Mouse (Mus musculus) CH12.LX (cell line): ENCODE results near the gene Ccdc155. TPM values are rescaled to one million over a fixed set of nuclear protein-coding genes. Genes with fewer than 3 reads are reported as not detected.

Experiments
- DNase-seq: peaks from one replicate; pipeline ENCODE4 v3.0.0-alpha.2; 2013; ENCODE audit errors: extremely low read depth
- H3K27ac ChIP-seq: 2 replicates; pipeline ENCODE4 v1.5.1; 2012; ENCODE audit warnings: low read depth, mild to moderate bottlenecking, control low read depth, moderate library complexity; ENCODE audit not compliant: insufficient read depth
- H3K27me3 ChIP-seq: replicated peaks from 2 replicates; pipeline ENCODE3; 2012; ENCODE audit warnings: inconsistent platforms
- H3K36me3 ChIP-seq, 2 experiments: replicated peaks in 1 of 2; 2 replicates each; pipeline versions ENCODE3 to v1.6.1; 2012; ENCODE audit warnings: inconsistent platforms in 1 of 2, low read length in 1 of 2, mild to moderate bottlenecking in 1 of 2, mixed read lengths in 1 of 2, moderate library complexity in 1 of 2; ENCODE audit not compliant: control insufficient read depth in 1 of 2, insufficient read depth in 1 of 2
- H3K4me1 ChIP-seq, 2 experiments: 2 replicates each; pipeline ENCODE4 v1.6.1; 2012; ENCODE audit warnings: inconsistent platforms in 1 of 2, moderate library complexity in 1 of 2; ENCODE audit not compliant: insufficient read depth in 2 of 2, control insufficient read depth in 1 of 2
- H3K4me2 ChIP-seq: 2 replicates; pipeline ENCODE4 v1.6.1; 2012; ENCODE audit warnings: low read depth, mild to moderate bottlenecking, control low read depth; ENCODE audit not compliant: poor library complexity, insufficient read depth, severe bottlenecking
- H3K4me3 ChIP-seq, 3 experiments: fragments of 150-350 bp in 1 of 3; sonication (generic) in 1 of 3; replicated peaks in 1 of 3; 2 replicates each; pipeline versions ENCODE3 to v1.5.1; 2011 to 2012; ENCODE audit warnings: low read depth in 2 of 3, low read length in 2 of 3, mild to moderate bottlenecking in 2 of 3, moderate library complexity in 2 of 3, control low read depth in 1 of 3, improper control_type of control experiment in 1 of 3, inconsistent platforms in 1 of 3, mixed read lengths in 1 of 3; ENCODE audit not compliant: poor library complexity in 1 of 3
- H3K79me2 ChIP-seq: replicated peaks from 2 replicates; pipeline ENCODE4 v1.6.1; 2012; ENCODE audit warnings: mild to moderate bottlenecking, moderate library complexity; ENCODE audit not compliant: control insufficient read depth, poor library complexity, insufficient read depth, severe bottlenecking; ENCODE audit errors: extremely low read depth
- H3K9ac ChIP-seq: 2 replicates; pipeline ENCODE4 v1.6.1; 2012; ENCODE audit warnings: low read depth, mild to moderate bottlenecking, control low read depth, moderate library complexity; ENCODE audit not compliant: insufficient read depth
- H3K9me3 ChIP-seq: replicated peaks from 2 replicates; pipeline ENCODE3; 2012; ENCODE audit warnings: low read length, inconsistent platforms, mixed read lengths
- BHLHE40 ChIP-seq: IDR thresholded peaks from 2 replicates; pipeline ENCODE4 v1.6.1; 2011; ENCODE audit warnings: mild to moderate bottlenecking, low read depth, low read length, improper control_type of control experiment
- E2F4 ChIP-seq: IDR thresholded peaks from 2 replicates; pipeline ENCODE4 v1.6.1; 2011; ENCODE audit warnings: low read depth, low read length, improper control_type of control experiment; ENCODE audit not compliant: insufficient replicate concordance
- EP300 ChIP-seq: IDR thresholded peaks from 2 replicates; pipeline ENCODE4 v1.6.1; 2011; ENCODE audit warnings: low read length, improper control_type of control experiment
- ETS1 ChIP-seq: conservative IDR thresholded peaks from 2 replicates; pipeline ENCODE4 v1.6.1; 2012; ENCODE audit warnings: low read depth, mild to moderate bottlenecking, inconsistent platforms, low read length, improper control_type of control experiment, moderate library complexity
- GABPA ChIP-seq: IDR thresholded peaks from 2 replicates; pipeline ENCODE4 v1.6.1; 2012; ENCODE audit warnings: low read depth, low read length, improper control_type of control experiment, inconsistent platforms; ENCODE audit not compliant: insufficient replicate concordance
- HCFC1 ChIP-seq: IDR thresholded peaks from 2 replicates; pipeline ENCODE4 v1.6.1; 2012; ENCODE audit warnings: low read depth, mild to moderate bottlenecking, inconsistent platforms, low read length, improper control_type of control experiment
- JUND ChIP-seq: conservative IDR thresholded peaks from 2 replicates; pipeline ENCODE4 v1.6.1; 2011; ENCODE audit warnings: low read depth, low read length, improper control_type of control experiment
- MAX ChIP-seq: IDR thresholded peaks from 2 replicates; pipeline ENCODE4 v1.6.1; 2011; ENCODE audit warnings: low read length, improper control_type of control experiment
- MAZ ChIP-seq: IDR thresholded peaks from 2 replicates; pipeline ENCODE4 v1.6.1; 2012; ENCODE audit warnings: low read depth, mild to moderate bottlenecking, inconsistent platforms, low read length, improper control_type of control experiment, moderate library complexity
- MEF2A ChIP-seq: IDR thresholded peaks from 2 replicates; pipeline ENCODE4 v1.6.1; 2014; ENCODE audit warnings: low read depth, mild to moderate bottlenecking, inconsistent platforms, low read length, improper control_type of control experiment, borderline replicate concordance
- MXI1 ChIP-seq: IDR thresholded peaks from 2 replicates; pipeline ENCODE4 v1.6.1; 2011; ENCODE audit warnings: mild to moderate bottlenecking, low read depth, low read length, improper control_type of control experiment
- MYC ChIP-seq: IDR thresholded peaks from 2 replicates; pipeline ENCODE4 v1.6.1; 2011; ENCODE audit warnings: low read depth, mild to moderate bottlenecking, improper control_type of control experiment, low read length
- PAX5 ChIP-seq: IDR thresholded peaks from 2 replicates; pipeline ENCODE4 v1.6.1; 2012; ENCODE audit warnings: low read length, inconsistent platforms, mixed read lengths
- POLR2A ChIP-seq: IDR thresholded peaks from 2 replicates; pipeline ENCODE4 v1.6.1; 2011; ENCODE audit warnings: low read depth, mild to moderate bottlenecking, improper control_type of control experiment, low read length
- POLR2AphosphoS2 ChIP-seq: IDR thresholded peaks from 2 replicates; pipeline ENCODE4 v1.6.1; 2011; ENCODE audit warnings: low read depth, low read length, improper control_type of control experiment
- RAD21 ChIP-seq: IDR thresholded peaks from 2 replicates; pipeline ENCODE4 v1.6.1; 2011; ENCODE audit warnings: low read depth, mild to moderate bottlenecking, low read length, improper control_type of control experiment, moderate library complexity
- SIN3A ChIP-seq: IDR thresholded peaks from 2 replicates; pipeline ENCODE4 v1.6.1; 2012; ENCODE audit warnings: low read length, improper control_type of control experiment, inconsistent platforms
- SMC3 ChIP-seq: IDR thresholded peaks from 2 replicates; pipeline ENCODE4 v1.6.1; 2011; ENCODE audit warnings: low read depth, low read length, improper control_type of control experiment
- TBP ChIP-seq: conservative IDR thresholded peaks from 2 replicates; pipeline ENCODE4 v1.6.1; 2011; ENCODE audit warnings: low read depth, low read length, improper control_type of control experiment
- UBTF ChIP-seq: IDR thresholded peaks from 2 replicates; pipeline ENCODE4 v1.6.1; 2012; ENCODE audit warnings: low read depth, mild to moderate bottlenecking, inconsistent platforms, low read length, improper control_type of control experiment, moderate library complexity
- ZC3H11A ChIP-seq: IDR thresholded peaks from 2 replicates; pipeline ENCODE4 v1.6.1; 2012; ENCODE audit warnings: low read depth, mild to moderate bottlenecking, inconsistent platforms, low read length, improper control_type of control experiment
- ZKSCAN1 ChIP-seq: IDR thresholded peaks from 2 replicates; pipeline ENCODE4 v1.6.1; 2012; ENCODE audit warnings: low read depth, inconsistent platforms, low read length, improper control_type of control experiment, borderline replicate concordance
- ZNF384 ChIP-seq: IDR thresholded peaks from 2 replicates; pipeline ENCODE4 v1.6.1; 2012; ENCODE audit warnings: low read depth, low read length, improper control_type of control experiment, inconsistent platforms
- dilution Hi-C: fragments of 300-500 bp; cut with MboI; formaldehyde crosslinking; loops from 2 replicates; pipeline ENCODE4 v1.14.3; 2020; ENCODE audit warnings: low sequenced_read_pairs; ENCODE audit not compliant: extremely low pct_unique_long_range_greater_than_20kb, extremely low pct_ligation_motif_present
- in situ Hi-C: fragments of 300-500 bp; cut with MboI; formaldehyde crosslinking; loops from 3 replicates; pipeline ENCODE4 v1.14.3; 2019; ENCODE audit warnings: low sequenced_read_pairs, low pct_ligation_motif_present, low pct_unique_long_range_greater_than_20kb, mixed read lengths
- polyA plus RNA-seq: library from polyadenylated mRNA; unstranded; fragments of >175 nt; gene quantifications from 2 replicates; pipeline ENCODE4 v1.2.1, GENCODE M21; 2012; ENCODE audit warnings: low read depth; ENCODE audit not compliant: insufficient read length
- total RNA-seq, 2 experiments: library from RNA; depleted of rRNA; stranded (reverse); fragments of 300-350 nt in 1 of 2; fragments of >200 nt in 1 of 2; gene quantifications; 2 replicates each; pipeline ENCODE4 v1.2.3; 2012 to 2014

The Ccdc155 gene
- total and polyA plus RNA-seq, 3 experiments: not detected

GRCm38 (mm10) chr7:45161612-45162473 lies 42.8 kb downstream of the Ccdc155 start (continued):
- TF ChIP-seq MYC (no peak), PAX5 (no peak), SIN3A (no peak), E2F4 (no peak), UBTF (no peak), ZC3H11A (no peak), ZKSCAN1 (no peak), HCFC1 (peak; percentile 85), GABPA (no peak), ZNF384 (no peak), RAD21 (peak; percentile 47), POLR2A (peak; percentile 30; the same call in 1 of the 2 replicates), POLR2AphosphoS2 (no peak), MAZ (no peak), EP300 (no peak), MAX (peak; percentile 45; the same call in 1 of the 2 replicates), MEF2A (no peak)
- TF ChIP-seq, all 38 proteins: peak for 11

DNA sequence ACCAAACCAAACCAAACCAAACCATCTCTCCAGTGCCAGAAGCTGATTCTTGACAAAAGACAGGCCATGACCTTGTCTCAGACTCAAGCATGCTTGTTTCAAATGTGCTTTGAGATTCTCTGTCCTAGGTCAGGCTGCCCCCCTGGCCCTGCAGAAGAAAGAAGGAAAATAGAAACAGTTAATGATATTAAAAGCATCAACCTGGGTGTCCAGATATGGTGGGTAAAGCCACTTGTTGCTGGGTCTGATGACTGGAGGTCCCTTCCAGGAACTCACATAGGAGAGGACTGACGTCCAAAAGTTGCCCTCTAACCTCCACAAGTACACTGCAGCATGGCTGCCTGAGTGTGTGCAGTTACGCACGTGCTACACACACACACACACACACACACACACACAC lies 43.8 kb downstream of the Ccdc155 start:
- H3K4me2 ChIP-seq: no peak overlapping the region
- TF ChIP-seq UBTF (no peak), RAD21 (no peak), JUND (no peak), E2F4 (no peak), ETS1 (no peak), GABPA (no peak), BHLHE40 (no peak), SMC3 (no peak), PAX5 (no peak), POLR2A (no peak), TBP (no peak), MXI1 (no peak), MAZ (no peak), POLR2AphosphoS2 (no peak)
- in situ Hi-C loops: loop anchor here (10.0 kb wide), 1 partner anchor 144 kb away; no protein-coding TSS in a partner anchor

More for the DNA sequence above, 43.8 kb downstream of the Ccdc155 start:
- no peak overlapping the region for H3K27ac ChIP-seq
- no peak overlapping the region for H3K4me3 ChIP-seq
- H3K79me2 ChIP-seq: no peaks in the 10 kb centered on the region
- peaks cover 0 to 46% of the 10 kb centered on the region in 2 experiments for H3K36me3 ChIP-seq
- H3K9ac ChIP-seq: no peak overlapping the region
- DNase-seq: no peak
- dilution Hi-C loops: no loop called here
- no peaks in the 10 kb centered on the region for H3K9me3 ChIP-seq
- H3K4me1 ChIP-seq: peaks cover 0 to 11% of the 10 kb centered on the region in 2 experiments; a peak in 3 of 4 replicates
- H3K27me3 ChIP-seq: peaks cover 33% of the 10 kb centered on the region
